Mouse (Mus musculus) thymus, adult 2 months (tissue): Measurements from ENCODE around the gene Dhrs2.

Experiments
- CTCF ChIP-seq: fragments of 200-500 bp; IDR thresholded peaks from 2 replicates; pipeline ENCODE4 v1.5.1; 2012; ENCODE audit warnings: mild to moderate bottlenecking, control low read depth, low read length, moderate library complexity, borderline replicate concordance; ENCODE audit not compliant: control insufficient read depth, poor library complexity, insufficient read depth; ENCODE audit errors: extremely low read depth
- POLR2A ChIP-seq: fragments of 200-500 bp; IDR thresholded peaks from 2 replicates; pipeline ENCODE4 v1.6.1; 2012; ENCODE audit warnings: mild to moderate bottlenecking, low read length, control low read depth, moderate library complexity; ENCODE audit not compliant: control insufficient read depth, poor library complexity, insufficient read depth; ENCODE audit errors: extremely low read depth

- TF ChIP-seq CTCF, result no peak
- TF ChIP-seq POLR2A, result no peak
These were observed 38.6 kb upstream of the Dhrs2 start for GRCm38 (mm10) chr14:55183231-55183630.
